ENCODE assay signal across 7 mouse cellular contexts in genomic region chr5:4755326-4755725, GRCm38 (mm10). TPM values are rescaled to one million over a fixed set of nuclear protein-coding genes. Genes with fewer than 3 reads are reported as not detected.
DNase-seq lines count a peak whose midpoint lies in the region; ATAC-seq lines count a peak whose summit lies in the region.

No protein-coding gene starts in this region.

- WGBS in forebrain, embryonic 13.5 days: 22% methylated on average over 11 of the region's 11 CpGs
- WGBS in intestine, embryonic 16.5 days: 36% methylated on average over 11 of the region's 11 CpGs
- 37% methylated on average over 11 of the region's 11 CpGs for WGBS in neural tube, embryonic 13.5 days

- peaks cover 37% of the 10 kb centered on the region for H3K4me1 ChIP-seq in forebrain, embryonic 13.5 days
- peaks cover 5% of the 10 kb centered on the region; the same call in 1 of the 2 replicates for H3K4me1 ChIP-seq in intestine, embryonic 16.5 days (ENCODE audit: control insufficient read depth, insufficient read depth, low read length)
- H3K4me1 ChIP-seq in neural tube, embryonic 13.5 days (replicated peaks): peaks cover 39% of the 10 kb centered on the region

- H3K27me3 ChIP-seq in forebrain, embryonic 13.5 days: no peaks in the 10 kb centered on the region
- H3K27me3 ChIP-seq in intestine, embryonic 16.5 days (replicated peaks; ENCODE audit: control insufficient read depth, insufficient read depth, low read length): no peaks in the 10 kb centered on the region
- peaks cover 31% of the 10 kb centered on the region for H3K27me3 ChIP-seq in neural tube, embryonic 13.5 days

- H3K27ac ChIP-seq in forebrain, embryonic 13.5 days: peak overlapping the region; percentile 95; the same call in 1 of the 2 replicates
- H3K27ac ChIP-seq in intestine, embryonic 16.5 days (ENCODE audit: low read length): peak overlapping the region; percentile 57; the same call in 1 of the 2 replicates
- H3K27ac ChIP-seq in neural tube, embryonic 13.5 days (replicated peaks): no peak overlapping the region

- H3K9me3 ChIP-seq in forebrain, embryonic 13.5 days (replicated peaks): no peaks in the 10 kb centered on the region
- H3K9me3 ChIP-seq in intestine, embryonic 16.5 days (ENCODE audit: control insufficient read depth, low read length): no peaks in the 10 kb centered on the region
- no peaks in the 10 kb centered on the region for H3K9me3 ChIP-seq in neural tube, embryonic 13.5 days

- peak; percentile 10 to 26 for DNase-seq in layer of hippocampus, postnatal 10 days (ENCODE audit: low spot score in 2 of 2)
- no peak for DNase-seq in layer of hippocampus, postnatal 14 days (ENCODE audit: low spot score in 2 of 2)
- no peak for DNase-seq in gastrocnemius, postnatal 10 days
- no peak for DNase-seq in T-cell, adult 2 months (ENCODE audit: low spot score)

- no peaks in the 10 kb centered on the region for H3K36me3 ChIP-seq in forebrain, embryonic 13.5 days (ENCODE audit: poor library complexity, severe bottlenecking)
- no peaks in the 10 kb centered on the region for H3K36me3 ChIP-seq in intestine, embryonic 16.5 days (ENCODE audit: control insufficient read depth, insufficient read depth, low read length)
- no peaks in the 10 kb centered on the region for H3K36me3 ChIP-seq in neural tube, embryonic 13.5 days

- H3K4me2 ChIP-seq in forebrain, embryonic 13.5 days: peak overlapping the region; percentile 94
- peak overlapping the region; percentile 95 for H3K4me2 ChIP-seq in intestine, embryonic 16.5 days (ENCODE audit: low read depth, low read length)
- H3K4me2 ChIP-seq in neural tube, embryonic 13.5 days: peak overlapping the region; percentile 92

- no peak for ATAC-seq in forebrain, embryonic 13.5 days
- no peak for ATAC-seq in intestine, embryonic 16.5 days
- ATAC-seq in neural tube, embryonic 13.5 days (ENCODE audit: low read depth): no peak

- peak overlapping the region; percentile 95 for H3K9ac ChIP-seq in forebrain, embryonic 13.5 days
- peak overlapping the region; percentile 92 for H3K9ac ChIP-seq in intestine, embryonic 16.5 days (ENCODE audit: low read depth, low read length)
- peak overlapping the region; percentile 75 for H3K9ac ChIP-seq in neural tube, embryonic 13.5 days

- H3K4me3 ChIP-seq in forebrain, embryonic 13.5 days: peak overlapping the region; percentile 92
- H3K4me3 ChIP-seq in intestine, embryonic 16.5 days (ENCODE audit: low read length): peak overlapping the region; percentile 89
- peak overlapping the region; percentile 60 for H3K4me3 ChIP-seq in neural tube, embryonic 13.5 days

RNA-seq across cellular contexts. Expression of gene Fzd1, which starts 2.5 kb away (rescaled TPM):
- 10 to 100 TPM; 18.5 to 20.5 TPM for total RNA-seq in layer of hippocampus, postnatal 10 days (2021)
- 10 to 100 TPM; 16.5 to 20.1 TPM for total RNA-seq in layer of hippocampus, postnatal 14 days (2021)
- 16.9 and 17.0 TPM in 2 replicates for polyA plus RNA-seq in forebrain, embryonic 13.5 days (2015; fragmentation: Nextera tagmentation; extraction: Ambion mirVana)
- polyA plus RNA-seq in intestine, embryonic 16.5 days (2015; fragmentation: Nextera tagmentation; extraction: Ambion mirVana): 10.1 and 10.6 TPM in 2 replicates
- 9.8 and 12.1 TPM in 2 replicates for polyA plus RNA-seq in neural tube, embryonic 13.5 days (2015; fragmentation: Nextera tagmentation; extraction: Ambion mirVana)
- total RNA-seq in gastrocnemius, postnatal 10 days (2021): 10 to 100 TPM; 12.3 to 13.3 TPM

Comparison
In these comparisons a context has a peak if more than half of its experiments do, and no peak if none do; other contexts are left out.
1. DNase-seq: peak in layer of hippocampus, postnatal 10 days (2 of 2); none in layer of hippocampus, postnatal 14 days (0 of 2), gastrocnemius, postnatal 10 days (single experiment) and T-cell, adult 2 months (single experiment).
2. Peak in every context shown above with its lines, with median percentiles within 50 percentile points of each other: H3K4me2 ChIP-seq, H3K4me3 ChIP-seq and H3K9ac ChIP-seq.